Mouse (Mus musculus): Measurements from ENCODE around the gene AB124611.
"Not testable (repeated sequence)": the region's sequence is repeated elsewhere in the genome, so short reads cannot be mapped to it uniquely, and the experiment has no call there.

AB124611 gene

DNA sequence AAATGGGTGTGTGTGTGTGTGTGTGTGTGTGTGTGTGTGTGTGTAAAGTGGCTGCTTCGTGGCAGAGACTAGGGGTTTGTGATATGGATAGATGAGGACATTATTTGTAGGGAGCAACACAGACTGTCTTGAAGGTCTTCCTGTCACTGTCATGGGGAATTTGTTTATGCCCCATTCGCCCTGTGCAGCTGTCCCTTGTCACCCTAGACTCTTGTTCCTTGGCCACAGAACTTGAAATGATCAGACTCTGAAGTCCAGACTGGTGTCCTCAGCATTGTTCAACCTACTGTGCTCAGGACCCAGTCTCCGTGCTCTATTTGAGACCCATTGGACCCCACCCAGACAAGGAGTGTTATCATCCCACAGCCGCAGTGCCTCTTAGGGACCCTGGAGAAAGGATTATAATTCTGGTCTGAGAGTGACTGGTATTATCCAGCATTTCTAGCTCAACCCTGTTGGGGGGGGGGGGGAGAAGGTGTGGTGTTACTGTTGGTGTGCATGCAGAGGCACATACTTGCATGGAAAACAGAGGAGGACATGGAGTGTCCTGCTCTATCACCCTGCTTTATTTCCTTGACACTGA, 39.1 kb downstream of the AB124611 start:
- no peak for DNase-seq

GRCm38 (mm10) chr9:21566538-21566937, 40.6 kb downstream of the AB124611 start:
- no peak for DNase-seq

DNA sequence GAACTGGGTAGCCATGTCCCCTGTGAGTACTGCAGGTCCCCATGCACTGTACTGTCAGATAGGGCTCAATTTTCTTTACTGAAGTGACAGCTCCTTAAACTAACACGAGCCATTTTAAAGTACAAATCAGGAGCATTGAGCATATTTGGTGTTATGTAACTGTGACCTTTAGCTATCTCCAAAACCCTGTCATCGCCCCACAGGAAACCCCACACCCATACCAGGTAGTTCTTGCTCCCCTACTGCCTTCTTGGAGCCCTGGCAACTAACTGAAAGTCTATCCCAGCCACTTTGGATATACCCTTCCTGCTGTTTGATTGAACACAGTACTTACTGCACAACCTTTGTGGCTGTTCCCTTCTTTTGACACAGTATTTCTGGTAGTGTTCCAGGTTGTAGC, 41.1 kb downstream of the AB124611 start:
- DNase-seq = no peak

- no peak for DNase-seq
These were observed 42.8 kb downstream of the AB124611 start for GRCm38 (mm10) chr9:21568657-21569255.

- no peak for DNase-seq
These were observed 48.2 kb downstream of the AB124611 start for GRCm38 (mm10) chr9:21574012-21574801.

DNA sequence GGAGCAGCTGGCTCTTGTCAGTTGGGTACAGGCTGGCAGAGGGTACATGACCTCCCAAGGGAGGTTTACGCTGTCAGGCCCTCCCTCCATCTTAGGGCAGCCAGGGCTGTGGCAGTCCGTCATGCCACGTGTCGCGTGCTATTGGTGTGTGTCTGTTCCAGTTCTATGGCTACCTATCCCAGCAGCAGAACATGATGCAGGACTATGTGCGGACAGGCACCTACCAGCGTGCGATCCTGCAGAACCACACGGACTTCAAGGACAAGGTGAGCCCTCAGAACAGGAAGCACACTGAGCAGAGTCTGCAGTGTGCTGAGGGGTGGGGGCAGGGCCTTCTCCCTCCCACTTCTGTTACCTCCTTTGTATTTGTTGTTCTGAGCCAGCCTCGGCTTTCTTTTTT, 49.3 kb downstream of the AB124611 start:
- no peak for DNase-seq

DNA sequence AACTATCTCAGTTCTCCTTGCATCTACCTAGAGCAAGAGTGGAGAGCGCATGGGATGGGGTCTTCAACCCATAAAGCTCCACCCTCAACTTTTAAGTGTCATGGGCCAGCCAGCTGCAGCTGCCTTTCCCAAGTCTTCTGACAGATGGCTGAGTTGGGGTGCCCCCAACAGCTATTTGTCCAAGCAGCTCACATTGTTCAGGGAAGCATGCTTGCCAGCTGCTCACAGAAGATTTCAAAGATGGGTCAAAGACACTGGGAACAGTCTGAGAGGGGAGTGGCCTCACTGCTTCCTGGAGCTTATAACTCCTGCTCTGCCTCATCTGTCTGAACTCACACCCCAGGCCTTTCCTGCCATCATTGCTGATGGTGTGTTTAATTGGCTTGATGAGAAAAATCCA, 50.3 kb downstream of the AB124611 start:
- DNase-seq = no peak

DNA sequence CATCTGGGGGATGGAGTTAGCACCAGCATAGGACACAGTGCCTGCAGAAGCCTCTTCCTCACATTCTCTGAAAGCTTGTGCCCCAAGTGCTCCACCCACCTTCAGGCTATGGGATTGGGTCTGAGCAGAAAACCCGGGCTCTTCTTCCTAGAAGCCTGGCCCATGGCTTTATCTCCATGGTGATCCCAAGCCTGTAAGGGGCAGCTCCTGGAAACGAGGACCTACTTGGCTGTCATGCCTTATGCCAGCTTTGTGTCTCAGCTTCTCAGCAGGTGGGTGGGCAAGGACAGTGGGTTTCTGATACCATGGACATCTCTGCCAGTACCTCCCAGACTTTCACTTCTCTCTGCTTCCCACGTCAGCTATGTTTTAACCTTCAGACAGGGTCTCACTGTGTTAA, 52.2 kb downstream of the AB124611 start:
- DNase-seq = no peak

- no peak for DNase-seq
These were observed 59.4 kb downstream of the AB124611 start for GRCm38 (mm10) chr9:21585401-21585800.

DNA sequence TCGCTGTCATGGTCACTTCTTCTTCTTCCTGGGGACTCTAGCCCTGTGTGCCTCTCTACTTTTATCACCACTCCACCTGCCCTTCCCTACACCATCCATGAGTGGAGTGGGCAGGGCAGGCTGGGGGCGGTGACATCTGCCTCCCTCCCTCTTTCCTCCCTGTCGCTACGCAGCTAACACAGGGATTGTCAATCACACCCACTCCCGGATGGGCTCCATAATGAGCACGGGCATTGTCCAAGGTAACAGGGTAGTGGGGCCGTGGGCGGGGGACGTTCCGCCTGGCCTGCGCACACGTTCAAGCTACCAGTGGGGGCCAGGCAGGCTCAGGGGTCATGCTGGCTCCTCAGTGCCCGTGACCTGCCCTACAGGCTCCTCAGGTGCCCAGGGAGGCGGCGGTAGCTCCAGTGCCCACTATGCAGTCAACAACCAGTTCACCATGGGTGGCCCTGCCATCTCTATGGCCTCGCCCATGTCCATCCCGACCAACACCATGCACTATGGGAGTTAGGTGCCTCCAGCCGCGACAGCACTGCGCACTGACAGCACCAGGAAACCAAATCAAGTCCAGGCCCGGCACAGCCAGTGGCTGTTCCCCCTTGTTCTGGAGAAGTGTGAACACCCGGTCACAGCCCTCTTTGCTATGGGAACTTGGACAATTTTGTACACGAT, 61.8 kb downstream of the AB124611 start:
- no peak for DNase-seq

GRCm38 (mm10) chr9:21588350-21588749, 62.4 kb downstream of the AB124611 start:
- no peak for DNase-seq

- DNase-seq = no peak
These were observed 63.6 kb downstream of the AB124611 start for GRCm38 (mm10) chr9:21589538-21589937.

- no peak for DNase-seq
These were observed 65.3 kb downstream of the AB124611 start for GRCm38 (mm10) chr9:21591127-21591830.

DNA sequence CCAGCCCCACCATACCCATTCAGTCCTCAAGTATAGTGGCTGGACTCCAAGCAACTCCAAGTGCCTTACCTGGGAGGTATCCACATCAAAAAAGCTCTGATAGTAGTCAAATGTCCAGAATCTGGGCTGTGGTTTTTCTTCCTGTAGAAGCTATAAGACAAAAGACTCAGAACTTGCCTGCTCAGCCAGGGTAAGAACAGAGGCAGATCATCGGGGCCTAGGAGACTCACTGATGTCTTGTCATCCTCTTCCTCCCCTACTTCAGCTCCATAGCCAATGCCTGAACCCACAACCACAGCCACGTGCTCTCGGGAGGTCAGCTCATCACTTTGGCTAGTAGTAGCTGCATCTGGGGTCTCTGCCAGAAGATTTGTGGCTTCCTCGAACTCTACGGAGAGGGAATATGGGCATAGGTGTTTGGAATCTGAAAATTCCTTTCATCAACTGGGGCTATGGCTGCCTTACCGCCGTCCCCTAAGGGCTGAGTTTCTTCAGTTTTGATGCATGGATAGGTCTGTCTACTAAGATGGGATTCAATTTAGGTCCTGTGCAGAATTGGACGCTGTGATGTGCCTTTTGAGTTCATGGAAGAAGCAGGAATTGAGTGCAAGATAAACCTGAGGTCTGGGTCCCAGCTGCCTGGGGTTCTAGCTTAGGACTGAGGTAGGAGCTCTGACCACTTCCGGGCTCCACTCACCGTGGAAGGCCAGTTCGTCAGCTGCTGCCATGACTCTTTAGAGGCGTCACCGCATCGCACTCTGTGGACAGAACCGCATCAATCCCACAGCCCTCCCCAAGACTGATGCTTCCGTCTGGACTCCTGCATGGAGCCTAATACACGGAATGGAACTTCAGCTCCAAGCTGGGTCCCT, 66.1 kb downstream of the AB124611 start:
- no peak for DNase-seq

DNA sequence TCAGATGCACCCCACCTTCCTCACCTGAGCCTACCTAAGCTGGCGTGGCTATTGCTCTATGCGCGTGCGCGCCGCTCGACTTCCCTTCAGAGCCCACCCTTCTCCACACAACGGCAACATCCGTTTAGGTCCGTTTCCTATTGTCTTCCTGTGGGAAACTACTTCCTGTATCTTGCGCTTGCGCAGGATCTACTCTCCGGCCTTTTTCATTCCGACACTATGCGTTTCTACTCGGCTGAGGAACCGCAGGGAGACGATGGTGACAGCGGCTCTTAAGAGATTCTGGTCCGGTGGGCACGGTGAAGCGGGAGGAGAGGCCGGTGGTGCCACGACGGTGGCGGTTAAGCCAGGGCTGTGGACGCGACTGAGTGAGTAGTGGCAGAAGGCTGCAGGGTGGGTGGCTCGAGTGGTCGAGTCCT, 66.7 kb downstream of the AB124611 start, which contains the start of the genes Timm29 and Yipf2:
Gene Timm29 (plus strand): TSS at position 20 of the 419 bp plus-strand sequence.
Gene Yipf2 (minus strand): TSS at position 126 of the 419 bp plus-strand sequence.
- DNase-seq = peak; percentile 97

DNA sequence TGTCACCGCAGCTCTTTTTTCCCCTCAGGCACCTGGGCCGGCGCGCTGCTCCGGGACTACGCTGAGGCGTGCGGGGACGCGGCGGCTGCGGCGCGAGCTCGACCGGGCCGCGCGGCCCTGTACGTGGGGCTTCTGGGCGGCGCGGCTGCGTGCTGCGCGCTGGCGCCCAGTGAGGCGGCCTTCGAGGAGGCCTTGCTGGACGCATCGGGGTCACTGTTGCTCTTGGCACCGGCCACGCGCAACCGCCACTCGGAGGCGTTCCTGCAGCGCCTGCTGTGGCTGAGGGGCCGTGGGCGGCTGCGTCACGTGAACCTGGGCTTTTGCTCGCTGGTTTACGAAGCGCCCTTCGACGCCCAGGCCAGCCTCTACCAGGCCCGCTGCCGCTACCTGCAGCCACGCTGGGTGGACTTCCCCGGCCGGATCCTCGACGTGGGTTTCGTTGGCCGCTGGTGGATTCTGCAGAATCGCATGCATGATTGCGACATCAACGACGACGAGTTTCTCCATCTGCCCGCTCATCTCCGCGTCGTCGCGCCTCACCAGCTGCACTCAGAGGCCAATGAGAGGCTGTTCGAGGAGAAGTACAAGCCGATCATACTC, 67.2 kb downstream of the AB124611 start:
- DNase-seq = peak; percentile 50

DNA sequence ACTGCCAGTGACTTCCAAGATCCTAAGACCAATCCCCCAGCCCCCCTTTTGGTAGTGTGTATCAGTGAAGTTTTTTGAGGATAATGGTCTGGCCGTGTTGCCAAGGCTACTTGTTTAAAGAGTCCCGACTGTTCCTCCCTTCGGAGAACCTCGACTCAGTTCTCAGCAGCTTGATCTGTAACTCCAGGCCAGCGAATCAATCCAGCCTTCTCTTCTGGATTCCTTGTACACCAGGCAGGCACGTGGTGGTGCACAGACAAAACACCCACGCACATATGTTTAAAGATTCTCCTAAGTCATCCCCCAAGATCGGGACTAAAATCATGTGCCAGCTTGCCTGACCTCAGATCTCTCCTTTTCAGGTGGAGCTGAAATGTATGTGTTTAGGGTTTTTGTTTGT, 68.4 kb downstream of the AB124611 start:
- DNase-seq = not testable (repeated sequence)

GRCm38 (mm10) chr9:21594838-21595237, 68.9 kb downstream of the AB124611 start:
- DNase-seq = no peak

Data from lung, postnatal 36 days (tissue).